Mouse (Mus musculus) cerebellum, adult 2 months (tissue): ENCODE data around the gene Nos3.

Experiments used
- CTCF ChIP-seq: fragments of 200-500 bp; IDR thresholded peaks from 2 replicates; pipeline ENCODE4 v1.5.1; 2011; ENCODE audit warnings: low read depth, mild to moderate bottlenecking, control low read depth, low read length, moderate library complexity, borderline replicate concordance; ENCODE audit not compliant: insufficient read depth
- POLR2A ChIP-seq: fragments of 200-500 bp; IDR thresholded peaks from 2 replicates; pipeline ENCODE4 v1.6.1; 2011; ENCODE audit warnings: low read length, control low read depth, borderline replicate concordance; ENCODE audit not compliant: insufficient read depth

DNA sequence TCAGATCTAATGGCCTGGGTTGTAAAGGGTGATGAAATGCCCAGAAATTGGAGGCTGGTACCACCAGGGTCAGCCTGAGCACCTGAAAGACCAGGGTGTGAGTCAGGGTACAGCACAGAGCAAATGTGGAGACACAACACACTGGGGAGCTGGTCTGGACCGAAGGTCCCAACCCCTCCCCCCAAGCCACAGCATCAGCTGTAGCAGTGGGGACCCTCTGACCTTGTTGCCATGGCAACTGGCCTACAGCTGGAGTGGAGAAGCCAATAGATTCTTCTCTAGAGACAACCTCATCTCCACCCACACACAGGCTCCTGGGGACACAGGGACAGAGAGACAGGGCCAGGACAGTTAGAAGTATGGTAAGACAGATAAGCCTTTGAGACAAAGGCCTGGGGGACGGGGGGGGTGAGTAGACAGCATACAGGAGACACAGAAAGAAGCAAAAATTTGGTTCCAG, 20.6 kb upstream of the Nos3 start:
- TF ChIP-seq CTCF = no peak
- TF ChIP-seq POLR2A = no peak
